Mouse (Mus musculus): ENCODE results near the gene Nid2.

- TF ChIP-seq EP300 (IDR thresholded peaks at IDR 0.05; ENCODE audit: low read depth in 1 of 2, low read length in 2 of 2) = no peak
- no peak for TF ChIP-seq CHD2 (IDR thresholded peaks at IDR 0.05; ENCODE audit: low read length)
- TF ChIP-seq ZNF384 (IDR thresholded peaks at IDR 0.05; ENCODE audit: low read depth, low read length) = no peak
Measured at GRCm38 (mm10) chr14:19749743-19750142, 1.3 kb upstream of the Nid2 start.

All from MEL (cell line).